Mouse (Mus musculus) hindbrain, embryonic 15.5 days (tissue): ENCODE measurements around the gene Dennd5b. TPM values are rescaled to one million over a fixed set of nuclear protein-coding genes. Genes with fewer than 3 reads are reported as not detected.
"Not testable (repeated sequence)": the region's sequence is repeated elsewhere in the genome, so short reads cannot be mapped to it uniquely, and the experiment has no call there.

Source experiments
- ATAC-seq: fragments of 200-750 bp; cut with Nextera tagmentation; 2 replicates; pipeline ENCODE4 v1.8.0; 2017; ENCODE audit warnings: low read depth, moderate number of reproducible peaks, moderate TSS enrichment; ENCODE audit not compliant: low FRiP score
- H3K27ac ChIP-seq: fragments of 300-500 bp; sonication (generic); replicated peaks from 2 replicates; pipeline ENCODE4 v1.5.1; 2015; ENCODE audit warnings: mild to moderate bottlenecking, inconsistent platforms
- H3K27me3 ChIP-seq: fragments of 300-500 bp; sonication (generic); 2 replicates; pipeline ENCODE4 v1.6.1; 2015; ENCODE audit warnings: control low read depth, inconsistent platforms
- H3K36me3 ChIP-seq: fragments of 300-500 bp; sonication (generic); 2 replicates; pipeline ENCODE4 v1.6.1; 2015; ENCODE audit warnings: control low read depth, inconsistent platforms
- H3K4me1 ChIP-seq: fragments of 300-500 bp; sonication (generic); replicated peaks from 2 replicates; pipeline ENCODE4 v1.6.1; 2015; ENCODE audit warnings: control low read depth, inconsistent platforms
- H3K4me2 ChIP-seq: fragments of 300-500 bp; sonication (generic); 2 replicates; pipeline ENCODE4 v1.6.1; 2015; ENCODE audit warnings: moderate library complexity, mild to moderate bottlenecking, inconsistent platforms
- H3K4me3 ChIP-seq: fragments of 300-500 bp; sonication (generic); 2 replicates; pipeline ENCODE4 v1.5.1; 2015; ENCODE audit warnings: mild to moderate bottlenecking, inconsistent platforms
- H3K9ac ChIP-seq: fragments of 300-500 bp; sonication (generic); 2 replicates; pipeline ENCODE4 v1.6.1; 2015; ENCODE audit warnings: inconsistent platforms
- H3K9me3 ChIP-seq: fragments of 300-500 bp; sonication (generic); 2 replicates; pipeline ENCODE4 v1.6.1; 2016; ENCODE audit warnings: control low read depth, inconsistent platforms
- WGBS: fragments of 180-500 bp; shearing (Covaris S2); methylation state at CpG from one replicate; pipeline ENCODE4 v1.1.7; 2015; 5-methylcytosine and 5-hydroxymethylcytosine counted together
- polyA plus RNA-seq: library from polyadenylated mRNA; unstranded; fragments of >200 nt; fragmentation: Nextera tagmentation; extraction: Ambion mirVana; gene quantifications from 2 replicates; pipeline ENCODE4 v1.2.1, GENCODE M21; 2015

Gene Dennd5b
- polyA plus RNA-seq, 1 experiment from 2014 or later: 12.0 TPM

- no peak overlapping the region for H3K9ac ChIP-seq
- peaks cover 10% of the 10 kb centered on the region; the same call in 1 of the 2 replicates for H3K4me1 ChIP-seq
- H3K9me3 ChIP-seq: no peaks in the 10 kb centered on the region
- no peak for ATAC-seq
- no peak overlapping the region for H3K27ac ChIP-seq
- H3K27me3 ChIP-seq: no peaks in the 10 kb centered on the region
- H3K4me3 ChIP-seq: no peak overlapping the region
- no peaks in the 10 kb centered on the region for H3K36me3 ChIP-seq
- H3K4me2 ChIP-seq: no peak overlapping the region
- 74% methylated on average over 4 of the region's 4 CpGs for whole genome bisulfite sequencing
Observed at GRCm38 (mm10) chr6:148942406-148942805, 159.1 kb downstream of the Dennd5b start.

GRCm38 (mm10) chr6:148941880-148942279 is 159.6 kb downstream of the Dennd5b start:
- no peaks in the 10 kb centered on the region for H3K27me3 ChIP-seq
- H3K36me3 ChIP-seq: no peaks in the 10 kb centered on the region
- 48% methylated on average over 5 of the region's 5 CpGs for whole genome bisulfite sequencing
- H3K4me1 ChIP-seq: peaks cover 8% of the 10 kb centered on the region; the same call in 1 of the 2 replicates
- no peak for ATAC-seq
- no peak overlapping the region for H3K9ac ChIP-seq
- no peak overlapping the region for H3K27ac ChIP-seq
- no peak overlapping the region for H3K4me2 ChIP-seq
- no peak overlapping the region for H3K4me3 ChIP-seq
- no peaks in the 10 kb centered on the region for H3K9me3 ChIP-seq

- H3K27ac ChIP-seq, H3K27me3 ChIP-seq, H3K9me3 ChIP-seq, H3K4me2 ChIP-seq, H3K9ac ChIP-seq, H3K36me3 ChIP-seq, H3K4me1 ChIP-seq, H3K4me3 ChIP-seq, ATAC-seq: not testable (repeated sequence)
- 87% methylated on average over 2 of the region's 3 CpGs for WGBS
Observed at GRCm38 (mm10) chr6:148940383-148940782, 161.1 kb downstream of the Dennd5b start.

Other genes starting within 250 kb of the Dennd5b start
- 10.3 and 10.5 TPM in 2 replicates for gene Caprin2, start 205.4 kb downstream of the Dennd5b start, polyA plus RNA-seq
- gene Sinhcaf, start 155.2 kb downstream of the Dennd5b start, polyA plus RNA-seq: 44.4 and 51.8 TPM in 2 replicates
- not detected in 2 replicates for gene Gm10203, start 28.5 kb upstream of the Dennd5b start, polyA plus RNA-seq
- 7.3 and 8.2 TPM in 2 replicates for gene Etfbkmt, start 38.2 kb upstream of the Dennd5b start, polyA plus RNA-seq
- gene Amn1, start 87.0 kb upstream of the Dennd5b start, polyA plus RNA-seq: 99.8 and 101 TPM in 2 replicates
- gene Resf1, start 207.7 kb upstream of the Dennd5b start, polyA plus RNA-seq: 26.6 and 28.4 TPM in 2 replicates